Mouse (Mus musculus) cerebellum, postnatal 25 days (tissue): ENCODE data around the gene Tshz3.

ENCODE experiments used
- DNase-seq, 2 experiments: peaks; one replicate each; pipeline ENCODE4 v3.0.0; 2021; ENCODE audit warnings: mixed read lengths in 2 of 2

The Tshz3 gene

DNA sequence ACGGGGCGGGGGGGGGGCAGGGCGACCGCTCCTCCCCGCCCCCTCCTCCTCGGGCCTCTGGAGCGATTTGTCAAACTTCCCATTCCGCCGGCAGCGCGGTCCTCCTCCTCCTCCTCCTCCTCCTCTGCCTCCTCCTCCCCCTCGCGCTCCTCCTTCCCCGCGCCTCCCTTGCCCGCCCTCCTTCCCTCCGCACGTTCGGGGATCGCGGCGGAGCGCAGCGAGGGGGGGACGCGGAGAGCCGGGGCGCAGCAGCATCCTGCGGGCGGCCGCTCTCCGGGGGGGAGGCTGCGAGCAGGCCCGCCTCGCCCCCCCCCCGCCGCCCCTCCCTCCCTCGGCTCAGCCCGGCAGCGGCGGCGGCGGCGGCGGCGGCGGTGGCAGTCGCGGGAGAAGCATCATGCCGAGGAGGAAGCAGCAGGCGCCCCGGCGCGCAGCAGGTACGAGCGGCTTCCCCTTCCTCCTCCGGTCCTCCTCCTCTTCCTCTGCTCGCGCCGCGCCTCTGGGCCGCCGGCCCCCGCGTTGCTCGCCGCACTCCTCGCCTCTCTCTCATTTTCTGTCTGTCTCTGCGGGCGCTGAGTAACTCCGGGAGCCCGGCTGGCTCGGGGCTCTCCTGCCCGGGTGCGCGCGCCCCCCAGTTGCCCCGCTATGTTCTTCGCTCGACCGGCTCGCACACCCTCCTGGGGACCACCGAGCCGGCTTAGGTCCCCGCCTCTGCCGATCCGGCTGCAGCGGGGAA lies at the start of gene Tshz3:
Gene Tshz3, plus strand, starts transcription at position 263 of the 733 bp plus-strand sequence.
- DNase-seq, result peak; percentile 73 to 81

DNA sequence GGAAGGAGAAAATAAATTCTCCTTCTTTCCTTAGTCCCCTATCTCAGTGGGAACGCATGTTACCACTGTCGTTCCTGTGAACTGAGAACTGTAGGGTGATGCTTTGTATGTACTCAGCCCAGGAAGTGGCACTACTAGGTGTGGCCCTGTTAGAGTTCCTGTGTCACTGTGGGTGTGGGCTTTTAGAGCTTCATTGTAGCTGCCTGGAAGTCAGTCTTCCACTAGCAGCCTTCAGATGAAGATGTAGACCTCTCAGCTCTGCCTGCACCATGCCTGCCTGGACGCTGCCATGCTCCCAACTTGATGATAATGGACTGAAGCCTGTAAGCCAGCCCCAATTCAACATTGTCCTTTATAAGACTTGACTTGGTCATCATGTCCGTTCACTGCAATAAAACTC lies 42.0 kb upstream of the Tshz3 start:
- DNase-seq, result no peak

DNA sequence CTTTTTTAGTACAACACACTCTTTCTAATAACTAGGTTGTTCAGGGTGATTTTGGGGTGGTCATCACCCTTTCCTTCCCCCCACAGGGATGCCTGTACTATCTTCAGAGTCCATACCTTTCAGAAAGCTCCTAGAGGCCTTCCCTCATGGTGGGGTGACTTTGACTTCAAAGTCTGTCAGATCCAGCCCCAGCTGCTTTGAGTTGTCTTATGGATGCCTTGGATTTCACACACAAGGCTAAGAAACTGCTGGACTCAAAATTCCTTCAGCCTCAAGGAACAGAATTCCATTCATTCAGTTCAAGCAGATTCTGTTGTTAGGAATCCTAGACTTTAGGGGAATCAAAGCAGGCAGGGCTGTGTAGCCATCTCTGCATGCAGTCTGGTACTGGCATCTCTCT lies 41.5 kb upstream of the Tshz3 start:
- no peak for DNase-seq

DNA sequence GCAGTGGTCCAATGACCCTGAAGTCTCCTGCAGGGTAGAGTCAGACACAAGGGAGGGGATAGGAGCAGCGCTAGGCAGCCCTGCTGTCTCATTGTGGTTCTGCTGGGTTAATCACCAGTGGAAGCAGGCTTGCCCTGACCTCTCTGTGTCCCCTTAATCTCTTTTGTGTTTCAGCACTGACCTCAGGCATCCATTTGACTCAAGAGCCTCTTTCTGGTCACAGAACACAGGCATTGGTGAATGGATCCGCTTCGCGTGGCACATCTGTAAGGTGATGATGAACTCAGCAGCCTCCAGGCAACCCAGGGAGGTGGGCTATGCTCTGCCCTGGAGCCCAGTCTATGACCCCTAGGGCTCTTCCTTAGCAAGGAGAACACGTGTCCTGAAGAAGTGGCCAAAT lies 39.6 kb upstream of the Tshz3 start:
- no peak for DNase-seq

DNA sequence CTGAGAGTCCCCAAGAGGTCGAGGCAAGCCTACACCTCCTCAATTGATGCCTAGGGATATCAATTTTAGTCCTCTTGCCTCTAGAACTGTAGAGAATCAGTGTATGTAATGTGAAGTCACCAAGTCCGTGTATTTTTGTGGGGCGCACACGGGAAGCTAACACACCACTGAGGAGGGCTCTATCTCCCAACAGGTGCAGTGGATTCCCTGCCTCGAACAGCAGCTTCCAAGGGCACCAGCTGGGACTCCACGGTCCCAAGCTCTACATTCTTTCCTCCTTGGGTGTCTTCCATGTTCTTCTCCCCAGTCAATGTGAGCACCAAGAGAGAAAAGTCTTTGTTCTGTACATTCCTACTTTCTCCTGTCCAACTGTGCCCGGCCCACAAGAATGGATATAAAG lies 38.7 kb upstream of the Tshz3 start:
- DNase-seq, result no peak

DNA sequence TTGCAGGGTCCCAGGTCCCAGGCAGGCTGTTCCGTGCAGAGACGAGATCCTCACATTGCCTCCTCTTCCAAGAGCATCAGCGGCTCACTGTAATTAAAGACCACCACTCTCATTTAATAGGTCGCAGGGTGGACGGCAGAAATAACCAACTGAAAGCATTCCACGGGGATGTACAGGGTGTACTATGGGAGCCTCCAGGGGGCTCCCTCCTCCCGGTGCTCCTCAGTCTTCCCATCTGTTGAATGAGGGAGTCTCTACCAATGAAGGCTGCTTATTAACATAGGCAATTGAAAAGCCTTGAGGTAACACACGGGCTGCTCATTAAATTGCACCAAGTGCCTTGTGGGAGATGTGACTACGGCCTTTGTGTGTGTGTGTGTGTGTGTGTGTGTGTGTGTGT lies 37.3 kb upstream of the Tshz3 start:
- no peak for DNase-seq

DNA sequence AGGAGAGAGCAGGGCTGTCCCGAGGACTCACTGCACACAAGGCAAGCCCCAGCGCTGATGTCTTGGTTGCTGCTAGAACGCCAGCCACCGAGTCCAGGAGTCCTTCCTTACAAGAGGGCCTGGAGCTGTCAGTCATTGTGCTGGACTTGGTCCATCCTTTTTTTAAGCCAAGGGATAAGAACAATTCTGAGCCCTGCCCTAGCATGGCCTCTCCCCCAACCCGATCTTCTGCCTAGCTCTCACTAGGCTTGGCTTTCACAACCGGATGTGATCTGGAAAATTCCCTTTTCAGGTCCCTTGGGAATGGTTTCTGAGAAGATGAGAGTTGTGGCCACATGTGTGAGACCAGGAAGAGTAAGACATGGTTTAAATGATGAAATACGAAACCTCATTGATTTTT lies 34.5 kb upstream of the Tshz3 start:
- no peak for DNase-seq

DNA sequence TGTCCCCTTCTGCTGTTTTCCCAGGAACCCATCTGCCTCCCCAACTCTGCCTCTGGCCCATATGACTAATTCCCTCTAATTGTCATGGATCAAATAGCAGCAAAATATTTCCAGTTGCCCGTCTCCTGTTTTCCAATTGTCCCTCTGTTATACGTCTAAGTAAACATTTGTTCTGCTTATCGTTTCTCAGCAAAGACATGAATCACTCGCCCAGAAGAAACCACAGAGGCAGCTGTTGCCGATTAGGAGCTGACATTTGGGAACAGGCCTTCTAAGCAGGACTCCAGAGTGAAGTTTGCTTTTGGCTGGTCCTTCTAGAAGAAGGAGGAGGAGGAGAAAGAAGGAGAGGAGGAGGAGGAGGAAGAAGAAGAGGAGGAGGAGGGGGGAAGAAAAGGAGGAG lies 30.2 kb upstream of the Tshz3 start:
- DNase-seq, result no peak

DNA sequence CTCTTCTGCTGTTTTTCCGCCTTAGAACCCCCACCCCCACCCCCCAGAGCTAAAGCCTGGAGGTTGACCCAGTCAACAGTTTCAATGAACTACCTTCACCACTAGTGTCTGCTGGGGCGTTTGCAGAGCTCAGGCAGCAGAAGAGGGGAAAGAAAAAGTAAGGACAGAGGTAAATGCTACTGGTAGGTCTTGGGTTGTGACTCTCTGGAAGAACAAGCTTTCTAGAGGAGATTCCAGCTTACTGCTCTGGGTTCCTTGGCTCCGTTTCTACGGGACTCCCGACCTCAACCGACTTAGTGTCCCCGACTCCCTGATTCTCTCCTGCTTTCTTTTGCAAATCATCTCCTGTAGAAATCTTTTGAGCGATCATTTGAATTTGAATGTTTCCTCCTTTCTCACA lies 19.9 kb upstream of the Tshz3 start:
- no peak for DNase-seq

DNA sequence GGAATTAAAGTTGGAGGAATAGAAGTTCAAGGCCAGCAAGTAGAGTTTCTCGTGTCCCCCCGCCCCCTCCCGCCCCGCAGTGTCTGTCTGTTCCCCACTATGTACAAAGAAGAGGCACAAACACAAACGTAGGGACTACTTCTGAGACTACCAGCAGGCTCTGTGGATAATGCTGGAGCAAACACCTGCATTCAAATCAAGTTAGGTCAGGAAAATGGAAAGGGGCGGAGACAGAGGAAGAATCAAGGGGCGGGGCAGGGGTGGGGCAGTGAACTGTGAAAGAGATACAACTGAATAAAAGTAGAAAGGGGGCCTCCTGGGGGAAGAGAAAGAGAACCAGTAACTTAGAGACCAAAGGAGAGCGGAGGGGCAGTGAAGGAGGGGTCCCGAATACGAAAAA lies 19.4 kb upstream of the Tshz3 start:
- no peak for DNase-seq

DNA sequence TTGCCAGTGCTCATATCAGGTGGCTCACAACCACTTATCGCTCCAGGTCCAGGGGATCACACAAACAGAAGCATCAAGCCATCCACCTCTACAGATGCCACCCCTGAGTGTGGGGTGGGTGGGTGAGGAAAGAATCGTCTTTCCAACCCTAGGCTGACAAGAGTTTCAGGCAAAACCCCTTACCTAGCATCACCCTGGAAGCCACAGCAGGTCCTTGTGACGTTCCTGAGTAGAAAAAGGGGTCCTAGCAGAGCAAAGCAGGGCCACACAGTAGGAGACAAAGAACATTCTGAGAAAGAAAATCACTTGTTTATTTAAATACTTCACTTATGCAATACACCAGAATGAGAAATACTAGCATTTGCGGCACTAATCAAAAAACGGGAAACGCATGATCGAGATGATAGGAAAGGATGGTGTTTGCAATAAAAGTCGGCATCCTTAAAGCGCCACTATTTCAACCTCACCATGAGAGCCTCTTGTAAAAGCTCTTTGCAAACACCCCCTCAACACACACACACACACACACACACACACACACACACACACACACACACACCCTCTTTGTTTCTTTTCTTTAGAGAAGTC lies 18.8 kb upstream of the Tshz3 start:
- DNase-seq, result no peak

DNA sequence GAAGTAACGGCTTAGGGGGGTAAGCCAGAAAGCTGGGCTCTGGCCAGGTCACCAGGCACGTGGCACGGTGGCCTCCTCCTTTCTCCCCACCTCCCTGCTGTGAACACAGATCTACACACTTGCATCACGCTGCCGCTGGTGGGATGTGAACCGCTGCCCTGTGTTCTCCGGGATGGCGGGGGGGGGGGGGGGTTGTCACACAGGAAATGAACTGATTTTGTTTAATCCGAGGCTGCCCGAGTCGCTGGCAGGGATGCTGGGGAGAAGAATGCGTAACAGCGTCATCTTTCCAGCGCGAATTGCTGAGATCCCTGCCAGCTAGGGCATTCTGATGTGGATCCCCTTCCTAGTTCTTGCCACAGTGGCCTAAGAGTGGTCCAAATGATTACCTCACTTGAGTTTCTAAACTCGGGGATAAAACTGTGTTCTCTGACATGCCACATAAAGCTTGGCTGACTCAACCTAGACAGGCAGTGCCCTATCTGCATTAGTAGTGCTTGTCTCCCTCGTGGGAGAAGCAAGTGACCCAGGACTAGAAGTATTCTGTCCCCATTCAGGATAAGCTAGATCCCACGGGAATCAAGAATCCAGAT lies 18.0 kb upstream of the Tshz3 start:
- peak; percentile 16 to 33 for DNase-seq

DNA sequence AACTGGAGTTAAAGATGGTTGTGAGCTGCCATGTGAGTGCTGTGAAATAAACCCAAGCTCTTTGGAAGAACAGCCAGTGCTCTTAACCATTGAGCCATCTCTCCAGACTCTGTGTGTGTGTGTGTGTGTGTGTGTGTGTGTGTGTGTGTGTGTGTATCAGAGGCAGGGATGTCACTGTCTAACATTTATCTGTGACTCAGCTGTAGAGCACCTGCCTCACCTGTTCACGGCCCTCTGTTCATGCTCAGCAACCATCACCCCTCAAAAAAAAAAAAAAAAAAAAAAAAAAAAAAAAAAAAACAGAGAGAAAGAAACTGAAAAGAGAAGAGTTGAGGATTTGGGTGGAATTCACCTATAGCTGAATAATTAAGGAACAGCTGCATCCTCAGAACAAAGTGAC lies 10.4 kb upstream of the Tshz3 start:
- no peak for DNase-seq

DNA sequence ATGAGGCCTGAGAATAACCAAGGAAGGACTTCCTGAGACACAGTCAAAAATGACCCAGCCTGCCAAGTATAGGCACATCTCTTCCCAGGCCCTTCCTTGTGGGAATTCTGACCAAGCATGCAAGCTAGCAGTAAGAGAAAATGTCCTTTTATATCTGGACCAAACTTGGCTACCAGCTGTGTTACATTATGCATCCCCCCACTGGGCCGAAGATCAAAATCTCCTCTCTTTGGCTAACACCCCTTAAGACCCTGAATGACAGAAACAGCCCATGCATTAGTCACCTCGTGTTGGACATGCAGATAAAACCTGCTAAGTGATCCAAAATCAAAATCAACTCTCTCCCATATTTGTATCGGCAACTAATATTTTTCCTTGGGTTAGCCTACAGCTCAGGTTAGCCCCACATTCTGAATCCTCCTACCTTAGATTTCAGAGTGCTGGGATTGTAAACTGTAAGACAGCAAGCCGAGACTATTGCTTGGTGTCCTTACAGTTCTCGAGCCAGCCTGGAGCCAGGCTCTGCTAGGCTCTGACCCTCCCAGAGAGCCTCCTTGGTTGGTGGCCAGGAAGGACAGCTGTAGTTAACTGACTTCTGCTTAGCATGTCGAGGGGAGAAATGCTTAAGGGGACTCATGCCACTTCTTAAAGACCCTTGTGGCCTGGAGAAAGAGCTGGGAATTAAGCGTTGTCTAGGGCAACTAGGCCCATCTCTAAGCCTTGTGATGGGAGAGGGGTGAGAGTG lies 8.7 kb upstream of the Tshz3 start:
- DNase-seq, result no peak

DNA sequence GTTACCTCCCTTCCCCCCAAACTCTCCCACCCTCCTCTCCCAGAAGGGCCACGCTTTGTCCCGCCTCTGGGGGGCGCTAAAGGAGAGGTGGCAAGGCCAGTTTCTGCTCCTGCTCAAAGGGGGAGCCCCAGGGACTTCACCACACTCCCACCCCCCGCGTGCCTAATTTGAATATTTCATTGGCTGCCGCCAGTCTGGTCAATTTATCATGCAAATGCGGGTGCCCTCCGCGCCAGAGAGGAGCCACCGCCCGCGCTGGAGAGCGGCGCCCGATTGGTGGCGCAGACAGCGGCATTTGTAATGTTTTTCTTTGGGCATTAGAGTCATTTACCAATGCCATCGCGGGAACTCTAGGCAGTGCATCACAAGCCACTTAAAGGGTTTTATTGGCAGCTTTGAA lies 7.4 kb upstream of the Tshz3 start:
- DNase-seq, result peak in 1 of 2 experiments; percentile 55

DNA sequence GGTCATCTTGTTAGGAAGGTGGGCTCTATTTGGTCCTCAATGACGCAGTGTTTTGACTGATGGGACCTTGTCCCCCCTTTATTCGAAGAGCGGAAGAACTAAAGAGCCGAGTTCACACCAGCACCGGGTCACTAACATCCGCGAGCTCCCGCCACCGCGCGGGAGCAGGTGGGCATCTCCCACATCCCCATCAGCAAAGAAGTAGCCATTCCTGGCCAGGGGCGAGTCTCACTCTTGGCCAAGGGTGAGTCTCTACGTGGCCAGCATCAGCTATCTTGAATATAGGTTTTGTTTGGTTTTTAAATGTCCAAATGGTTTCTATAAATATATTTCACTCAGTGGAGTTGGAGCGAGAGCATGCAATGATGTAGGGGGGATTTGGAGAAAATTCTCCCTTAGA lies 6.3 kb upstream of the Tshz3 start:
- no peak for DNase-seq

DNA sequence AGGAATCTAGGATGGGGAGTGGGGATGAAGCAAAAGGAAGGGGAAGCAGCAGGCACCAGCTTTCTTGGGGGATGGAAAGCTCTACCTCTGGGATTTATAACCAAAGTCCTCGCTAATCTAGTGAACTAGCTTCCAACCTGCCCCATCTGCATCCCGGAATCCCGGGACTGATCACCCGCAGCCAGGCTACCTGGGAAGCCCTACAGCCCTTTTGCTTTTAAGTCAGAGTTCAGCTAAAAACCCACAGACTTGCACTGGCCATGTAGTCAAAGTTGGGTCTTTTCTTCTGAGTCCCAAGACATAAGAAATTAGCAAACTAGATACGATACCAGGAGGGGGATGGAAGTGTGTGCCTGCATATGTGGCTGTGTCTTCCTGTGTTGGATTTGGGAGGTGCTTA lies 5.5 kb upstream of the Tshz3 start:
- DNase-seq, result no peak

DNA sequence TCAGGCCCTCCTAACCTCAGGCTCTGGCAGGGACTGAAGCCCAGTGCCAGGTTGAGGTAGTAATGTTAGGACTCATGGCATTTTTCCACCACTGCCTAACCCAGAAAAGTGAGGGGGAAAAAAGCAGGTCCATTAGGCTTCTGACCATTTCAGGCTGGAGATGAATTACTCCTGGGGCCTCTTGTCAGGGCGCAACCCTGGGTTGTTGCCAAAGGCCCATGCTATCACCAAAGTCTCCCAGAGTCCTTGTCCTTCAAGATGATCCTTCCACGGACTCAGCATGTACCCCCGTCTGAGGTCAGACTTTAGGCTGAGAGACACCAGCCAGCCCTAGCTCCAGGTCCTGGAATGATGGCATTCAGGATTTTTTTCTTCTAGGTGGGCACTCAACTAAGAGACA lies 4.8 kb upstream of the Tshz3 start:
- DNase-seq, result no peak

DNA sequence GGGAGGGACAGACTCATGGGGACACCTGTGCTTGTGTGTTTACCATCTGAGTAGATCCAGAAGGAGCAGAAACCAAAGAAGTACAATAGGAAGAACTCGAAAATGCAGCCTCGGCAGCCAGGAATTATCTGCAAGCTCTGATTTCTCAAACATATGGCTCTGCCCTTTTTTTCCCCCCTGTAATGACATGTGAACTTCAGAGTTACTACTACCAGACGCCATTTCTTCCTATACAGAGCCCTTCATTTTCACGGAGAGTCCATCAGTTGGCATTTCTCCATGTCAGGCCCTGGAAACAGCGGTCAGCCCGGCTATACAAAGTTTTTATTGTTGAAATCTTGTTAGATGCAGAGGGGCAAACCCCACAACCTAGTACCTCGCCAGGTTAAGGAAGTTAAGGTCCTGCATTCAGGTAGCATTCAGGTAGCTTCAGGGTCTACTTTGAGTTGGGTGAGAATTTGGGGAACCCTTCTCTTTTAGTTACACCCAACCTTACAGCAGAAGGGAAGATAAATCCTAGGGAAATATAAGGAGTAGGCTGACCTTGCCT lies 3.2 kb upstream of the Tshz3 start:
- no peak for DNase-seq

DNA sequence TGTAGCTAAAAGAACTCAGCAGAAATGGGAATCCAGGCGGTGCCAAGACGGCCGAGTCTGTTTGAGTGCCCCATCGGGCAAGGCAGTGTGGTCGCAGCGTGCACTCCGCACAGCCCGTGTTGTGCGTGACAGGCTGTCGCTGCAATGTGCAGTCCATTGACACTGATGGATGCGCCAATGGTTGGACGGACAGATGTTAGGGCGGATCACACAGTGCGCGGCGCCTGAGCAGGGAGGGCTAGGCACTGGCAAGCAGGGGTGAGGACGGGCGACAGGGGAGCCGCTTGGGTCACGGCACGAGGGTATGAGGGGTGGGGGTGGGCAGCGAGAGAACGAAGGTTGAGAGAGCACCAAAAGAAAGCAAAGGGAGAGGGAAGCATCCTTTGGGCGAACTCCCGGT lies 2.6 kb upstream of the Tshz3 start:
- no peak for DNase-seq

DNA sequence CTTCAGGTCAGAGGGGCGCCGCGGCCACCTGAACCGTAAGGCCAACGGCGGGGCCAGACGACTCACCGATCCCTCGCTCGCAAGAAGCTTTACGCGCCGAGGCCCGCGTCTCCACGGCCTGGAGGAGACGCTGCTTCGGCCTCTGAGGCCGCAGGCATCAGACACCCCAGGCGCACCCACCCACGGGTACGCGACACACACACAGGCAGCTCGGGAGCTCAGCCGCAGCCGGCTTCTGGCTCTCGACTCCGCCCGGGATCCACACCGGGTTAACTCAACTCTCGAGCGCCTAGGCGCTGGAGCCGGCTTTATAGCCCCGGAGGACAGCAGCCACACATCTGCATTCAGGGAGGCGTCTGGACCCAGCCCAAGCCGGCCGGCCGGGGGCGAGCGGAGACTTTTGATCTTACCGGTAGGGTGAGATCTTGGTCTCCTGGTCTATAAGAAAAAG lies 2.1 kb upstream of the Tshz3 start:
- peak; percentile 55 to 62 for DNase-seq

DNA sequence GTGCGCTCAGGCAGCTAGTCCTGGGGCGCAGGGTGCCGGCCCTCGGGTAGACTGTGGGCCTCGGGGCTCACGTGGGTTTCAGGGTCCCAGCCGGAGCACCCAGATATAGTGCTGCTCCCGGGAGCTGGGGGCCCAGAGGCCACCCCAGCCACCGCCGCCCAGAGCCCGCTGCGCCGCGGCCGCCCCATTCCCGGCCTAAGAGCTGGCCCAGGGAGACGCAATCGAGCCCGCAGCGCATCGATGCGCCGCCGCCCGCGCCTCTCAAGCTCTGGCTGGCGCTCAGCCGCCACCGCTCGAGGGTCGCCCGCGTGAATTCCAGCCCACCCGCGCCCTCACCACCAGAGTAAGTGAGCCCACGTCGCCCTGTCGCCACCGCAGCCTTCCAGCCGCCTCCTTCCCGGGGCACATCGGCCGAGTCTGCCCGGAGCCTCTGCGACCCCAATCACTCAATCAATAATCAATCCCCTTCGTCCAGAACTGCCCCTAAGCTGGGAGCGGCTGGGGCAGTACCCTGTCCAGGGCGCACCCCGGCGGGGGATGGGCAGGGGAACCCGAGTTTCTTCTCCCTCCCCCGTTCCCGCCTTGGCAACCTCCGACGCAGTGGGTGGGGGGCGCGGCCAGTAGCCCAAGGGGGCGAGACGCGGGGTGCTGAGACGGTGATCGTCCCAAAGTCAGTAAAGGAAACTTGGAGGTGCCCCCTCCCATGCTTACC lies 1.4 kb upstream of the Tshz3 start:
- DNase-seq, result peak; percentile 79 to 87
